Mouse (Mus musculus) ES-E14 (cell line): Measurements from ENCODE around the gene Siglece.

Experiments used
- CHD2 ChIP-seq: IDR thresholded peaks from 2 replicates; pipeline ENCODE4 v1.6.1; 2014; ENCODE audit warnings: mild to moderate bottlenecking, low read depth, low read length, inconsistent platforms
- HCFC1 ChIP-seq: IDR thresholded peaks from 2 replicates; pipeline ENCODE4 v1.6.1; 2012; ENCODE audit warnings: low read length, inconsistent platforms, borderline replicate concordance; ENCODE audit not compliant: insufficient read depth
- MAFK ChIP-seq: IDR thresholded peaks from 2 replicates; pipeline ENCODE4 v1.6.1; 2014; ENCODE audit warnings: mild to moderate bottlenecking, low read depth, low read length, inconsistent platforms; ENCODE audit not compliant: insufficient read depth
- ZC3H11A ChIP-seq: IDR thresholded peaks from 2 replicates; pipeline ENCODE4 v1.6.1; 2012; ENCODE audit warnings: low read depth, mild to moderate bottlenecking, inconsistent platforms, low read length, borderline replicate concordance
- ZNF384 ChIP-seq: IDR thresholded peaks from 2 replicates; pipeline ENCODE4 v1.6.1; 2012; ENCODE audit warnings: low read depth, low read length, inconsistent platforms

DNA sequence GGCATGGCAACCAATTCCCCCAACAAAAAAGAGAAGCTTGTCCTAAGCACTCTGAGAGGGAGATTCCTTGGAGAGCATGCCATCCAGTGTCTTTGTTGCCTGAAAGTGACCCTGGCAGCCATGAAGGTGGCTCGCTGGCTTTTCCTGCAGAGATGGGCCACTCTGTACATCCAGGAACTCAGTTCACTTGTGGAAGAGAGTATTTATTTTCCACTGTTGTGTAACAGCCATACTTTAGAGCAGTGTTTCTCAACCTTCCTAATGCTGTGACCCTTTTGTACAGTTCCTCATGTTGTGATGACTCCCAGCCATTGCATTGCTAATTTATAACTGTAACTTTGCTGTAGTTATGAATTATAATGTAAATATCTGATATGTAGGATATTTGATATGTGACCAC, 22.8 kb downstream of the Siglece start:
- no peak for TF ChIP-seq HCFC1
- TF ChIP-seq MAFK = no peak
- no peak for TF ChIP-seq ZNF384
- TF ChIP-seq ZC3H11A = no peak
- TF ChIP-seq CHD2 = no peak
